ENCODE assay signal across 15 mouse cellular contexts in the genomic region with DNA sequence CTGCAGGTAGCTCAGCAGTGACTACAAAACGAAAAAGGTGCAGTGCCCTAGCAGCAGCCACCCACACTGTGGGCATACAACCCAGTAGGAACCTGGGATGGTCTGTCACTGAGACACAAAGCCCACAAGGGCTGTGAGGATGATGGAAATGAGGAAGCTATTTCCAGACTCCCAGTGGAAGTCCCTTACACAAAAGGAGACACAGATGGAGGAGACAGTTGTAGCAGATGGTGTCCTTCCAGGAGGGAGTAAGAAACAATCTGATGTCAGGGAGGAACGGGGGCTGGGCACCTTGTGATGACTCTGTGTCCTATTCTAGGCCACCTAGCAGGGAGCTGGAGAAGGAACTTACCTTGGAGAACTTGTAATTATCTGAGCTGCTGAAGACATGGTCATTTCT.
A peak's percentile ranks its signal among the peaks of the same experiment; 100 is the strongest.
DNase-seq lines count a peak whose midpoint lies in the region; ATAC-seq and TF ChIP-seq lines count a peak whose summit lies in the region.
"Had no signal": no experiment of that assay in that cellular context is flagged by ENCODE, and none has a peak within 500 bp of the region (broad histone marks: within the 10 kb centered on the region; RNA-seq: fewer than 3 reads in every experiment).

No protein-coding gene starts in this region.

- no peak for TF ChIP-seq EP300 in stomach, postnatal 0 days (optimal IDR thresholded peaks at IDR 0.05)

- peak; percentile 98 for DNase-seq in cerebellum, adult 9-10 months
- DNase-seq in layer of hippocampus, adult 2 months (ENCODE audit: low spot score in 2 of 2): peak; percentile 23 to 27
- DNase-seq in left cerebral cortex, postnatal 14 days (ENCODE audit: low spot score in 2 of 2): peak; percentile 49 to 64
- DNase-seq in heart, postnatal 14 days: no peak
- no peak for DNase-seq in stomach, postnatal 0 days (ENCODE audit: low spot score)
- no peak for DNase-seq in embryo, embryonic 10.5 days (ENCODE audit: low spot score)

- 64% methylated on average over 2 of the region's 2 CpGs for WGBS in stomach, postnatal 0 days

- H3K9me3 ChIP-seq in stomach, postnatal 0 days (ENCODE audit: control insufficient read depth, low read length): no peaks in the 10 kb centered on the region
- H3K9me3 ChIP-seq: embryonic facial prominence, embryonic 13.5 days; forebrain, embryonic 12.5 days; hindbrain, embryonic 13.5 days; kidney, embryonic 15.5 days; limb, embryonic 15.5 days; lung, embryonic 15.5 days had no signal

- intact Hi-C loops in left cerebral cortex, postnatal 14 days (cut with DNase I): no loop called here
- intact Hi-C loops in heart, postnatal 14 days (cut with DNase I): no loop called here

- no peaks in the 10 kb centered on the region for H3K4me1 ChIP-seq in stomach, postnatal 0 days (replicated peaks; ENCODE audit: control insufficient read depth, insufficient read depth)
- H3K4me1 ChIP-seq: embryonic facial prominence, embryonic 13.5 days; forebrain, embryonic 12.5 days; hindbrain, embryonic 13.5 days; kidney, embryonic 15.5 days; limb, embryonic 15.5 days; lung, embryonic 15.5 days had no signal

- no peak overlapping the region for H3K9ac ChIP-seq in stomach, postnatal 0 days (ENCODE audit: low read length)
- H3K9ac ChIP-seq: embryonic facial prominence, embryonic 13.5 days; forebrain, embryonic 12.5 days; hindbrain, embryonic 13.5 days; kidney, embryonic 15.5 days; limb, embryonic 15.5 days; lung, embryonic 15.5 days had no signal

- no peak for TF ChIP-seq CTCF in layer of hippocampus, adult 2 months (conservative IDR thresholded peaks at IDR 0.05)
- TF ChIP-seq CTCF in stomach, postnatal 0 days (IDR thresholded peaks at IDR 0.05; ENCODE audit: low read depth): no peak

- no peak overlapping the region for H3K4me3 ChIP-seq in layer of hippocampus, adult 2 months
- no peak overlapping the region for H3K4me3 ChIP-seq in stomach, postnatal 0 days (ENCODE audit: low read depth, low read length)
- H3K4me3 ChIP-seq: embryonic facial prominence, embryonic 13.5 days; forebrain, embryonic 12.5 days; hindbrain, embryonic 13.5 days; kidney, embryonic 15.5 days; limb, embryonic 15.5 days; lung, embryonic 15.5 days had no signal

- ATAC-seq in cerebellum, adult (ENCODE audit: insufficient number of reproducible peaks, low FRiP score, low TSS enrichment): peak; percentile 94
- ATAC-seq in stomach, postnatal 0 days (ENCODE audit: low FRiP score, low TSS enrichment): no peak
- ATAC-seq in megakaryocyte-erythroid progenitor cell, adult 5-6 weeks (replicated peaks; ENCODE audit: low FRiP score, low TSS enrichment, poor library complexity, severe bottlenecking): no peak

- no peaks in the 10 kb centered on the region for H3K27me3 ChIP-seq in stomach, postnatal 0 days (ENCODE audit: control insufficient read depth, insufficient read depth, low read length)
- H3K27me3 ChIP-seq: embryonic facial prominence, embryonic 13.5 days; forebrain, embryonic 12.5 days; hindbrain, embryonic 13.5 days; kidney, embryonic 15.5 days; limb, embryonic 15.5 days; lung, embryonic 15.5 days had no signal

- H3K36me3 ChIP-seq in stomach, postnatal 0 days (ENCODE audit: control insufficient read depth, insufficient read depth, low read length): no peaks in the 10 kb centered on the region
- H3K36me3 ChIP-seq: embryonic facial prominence, embryonic 13.5 days; forebrain, embryonic 12.5 days; hindbrain, embryonic 13.5 days; kidney, embryonic 15.5 days; limb, embryonic 15.5 days; lung, embryonic 15.5 days had no signal

- H3K27ac ChIP-seq in layer of hippocampus, adult 2 months: no peak overlapping the region
- H3K27ac ChIP-seq in stomach, postnatal 0 days (replicated peaks): no peak overlapping the region
- H3K27ac ChIP-seq: embryonic facial prominence, embryonic 13.5 days; forebrain, embryonic 12.5 days; hindbrain, embryonic 13.5 days; kidney, embryonic 15.5 days; limb, embryonic 15.5 days; lung, embryonic 15.5 days had no signal

- no peak overlapping the region for H3K4me2 ChIP-seq in stomach, postnatal 0 days (replicated peaks; ENCODE audit: low read depth)
- H3K4me2 ChIP-seq: embryonic facial prominence, embryonic 13.5 days; forebrain, embryonic 12.5 days; hindbrain, embryonic 13.5 days; kidney, embryonic 15.5 days; limb, embryonic 15.5 days; lung, embryonic 15.5 days; midbrain, embryonic 11.5 days had no signal

Comparison
In these comparisons a context has a peak if more than half of its experiments do, and no peak if none do; other contexts are left out.
1. DNase-seq: peak in cerebellum, adult 9-10 months (single experiment), layer of hippocampus, adult 2 months (2 of 2) and left cerebral cortex, postnatal 14 days (2 of 2); none in heart, postnatal 14 days (0 of 2), stomach, postnatal 0 days (single experiment) and embryo, embryonic 10.5 days (single experiment).